Mouse (Mus musculus) forebrain, postnatal 0 days (tissue): ENCODE data around the gene Iqcf5. TPM values are rescaled to one million over a fixed set of nuclear protein-coding genes. Genes with fewer than 3 reads are reported as not detected.

Experiments
- ATAC-seq: fragments of 200-750 bp; cut with Nextera tagmentation; 2 replicates; pipeline ENCODE4 v1.8.0; 2017; ENCODE audit warnings: mild to moderate bottlenecking, moderate library complexity
- DNase-seq: peaks from one replicate; pipeline ENCODE4 v3.0.0-alpha.2; 2015
- H3K27ac ChIP-seq: fragments of 300-500 bp; sonication (generic); 2 replicates; pipeline ENCODE4 v1.5.1; 2014; ENCODE audit warnings: low read depth, mild to moderate bottlenecking, antibody characterized with exemption, low read length, moderate library complexity, mixed read lengths
- H3K27me3 ChIP-seq: fragments of 300-500 bp; sonication (generic); 2 replicates; pipeline ENCODE4 v1.6.1; 2014; ENCODE audit warnings: mild to moderate bottlenecking, low read length, mixed read lengths; ENCODE audit not compliant: insufficient read depth
- H3K36me3 ChIP-seq: fragments of 300-500 bp; sonication (generic); 2 replicates; pipeline ENCODE4 v1.6.1; 2014; ENCODE audit warnings: mild to moderate bottlenecking, moderate library complexity; ENCODE audit not compliant: insufficient read depth
- H3K4me1 ChIP-seq: fragments of 300-500 bp; sonication (generic); 2 replicates; pipeline ENCODE4 v1.6.1; 2014; ENCODE audit warnings: antibody characterized with exemption; ENCODE audit not compliant: insufficient read depth
- H3K4me2 ChIP-seq: fragments of 300-500 bp; sonication (generic); 2 replicates; pipeline ENCODE4 v1.6.1; 2014; ENCODE audit warnings: low read depth, mild to moderate bottlenecking, moderate library complexity
- H3K4me3 ChIP-seq: fragments of 300-500 bp; sonication (generic); 2 replicates; pipeline ENCODE4 v1.5.1; 2014; ENCODE audit warnings: low read depth, low read length, mixed read lengths
- H3K9ac ChIP-seq: fragments of 300-500 bp; sonication (generic); 2 replicates; pipeline ENCODE4 v1.6.1; 2014; ENCODE audit warnings: mild to moderate bottlenecking
- H3K9me3 ChIP-seq: fragments of 300-500 bp; sonication (generic); 2 replicates; pipeline ENCODE4 v1.6.1; 2016; ENCODE audit warnings: low read length
- CTCF ChIP-seq: sonication (generic); IDR thresholded peaks from 2 replicates; pipeline ENCODE4 v1.5.1; 2016; ENCODE audit warnings: antibody characterized with exemption, control low read depth, low read depth
- WGBS: fragments of 180-500 bp; shearing (Covaris S2); extraction: QIAGEN DNeasy Blood & Tissue Kit; methylation state at CpG from one replicate; pipeline ENCODE4 v1.1.7; 2014; 5-methylcytosine and 5-hydroxymethylcytosine counted together
- polyA plus RNA-seq: library from polyadenylated mRNA; unstranded; fragments of >200 nt; fragmentation: Nextera tagmentation; extraction: Ambion mirVana; gene quantifications from 2 replicates; pipeline ENCODE4 v1.2.1, GENCODE M21; 2015
- total RNA-seq: library from RNA; depleted of rRNA; stranded (reverse); fragments of >200 nt; gene quantifications from 2 replicates; pipeline ENCODE4 v1.2.3, GENCODE M21; 2014

Iqcf5 gene
- total and polyA plus RNA-seq, 2 experiments from 2014 or later = 0.41 TPM; not detected in 1

DNA sequence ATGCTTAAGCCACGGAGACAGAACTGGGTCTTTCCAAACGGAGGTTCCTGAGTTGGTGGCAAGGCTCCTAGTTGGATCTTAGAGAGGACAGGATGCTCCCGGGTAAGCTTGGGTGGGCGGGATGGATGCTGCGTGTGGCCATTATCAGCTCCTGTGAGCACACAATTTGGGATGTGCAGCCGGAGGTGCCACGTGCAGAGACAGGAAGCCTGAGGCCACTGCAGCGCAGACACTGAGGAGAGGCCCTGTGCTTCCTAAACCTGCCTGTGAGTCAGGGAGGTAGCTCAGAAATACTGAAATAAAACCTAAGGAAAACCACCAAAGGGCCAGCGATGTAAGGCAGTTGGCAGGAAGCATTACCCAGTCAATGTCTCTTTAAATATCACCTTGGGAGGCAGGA, 44.6 kb upstream of the Iqcf5 start:
- no peak for ATAC-seq

GRCm38 (mm10) chr9:106470991-106471750, 43.2 kb upstream of the Iqcf5 start:
- Histone ChIP-seq H3K36me3 (no peaks in the 10 kb centered on the region), H3K27me3 (no peaks in the 10 kb centered on the region), H3K27ac (no peak overlapping the region), H3K9ac (no peak overlapping the region), H3K9me3 (no peaks in the 10 kb centered on the region), H3K4me3 (no peak overlapping the region), H3K4me1 (no peaks in the 10 kb centered on the region), H3K4me2 (no peak overlapping the region)
- no peak for ATAC-seq
- no peak for DNase-seq
- WGBS = 59% methylated on average over 14 of the region's 14 CpGs
- TF ChIP-seq CTCF = no peak

More for the DNA sequence above, 44.6 kb upstream of the Iqcf5 start:
- no peaks in the 10 kb centered on the region for H3K9me3 ChIP-seq
- DNase-seq = no peak
- no peak overlapping the region for H3K4me2 ChIP-seq
- TF ChIP-seq CTCF = no peak
- WGBS = 69% methylated on average over 9 of the region's 9 CpGs
- H3K27ac ChIP-seq = no peak overlapping the region
- H3K4me3 ChIP-seq = no peak overlapping the region
- H3K36me3 ChIP-seq = no peaks in the 10 kb centered on the region
- H3K4me1 ChIP-seq = peaks cover 7% of the 10 kb centered on the region; the same call in 1 of the 2 replicates
- H3K27me3 ChIP-seq = no peaks in the 10 kb centered on the region
- no peak overlapping the region for H3K9ac ChIP-seq

DNA sequence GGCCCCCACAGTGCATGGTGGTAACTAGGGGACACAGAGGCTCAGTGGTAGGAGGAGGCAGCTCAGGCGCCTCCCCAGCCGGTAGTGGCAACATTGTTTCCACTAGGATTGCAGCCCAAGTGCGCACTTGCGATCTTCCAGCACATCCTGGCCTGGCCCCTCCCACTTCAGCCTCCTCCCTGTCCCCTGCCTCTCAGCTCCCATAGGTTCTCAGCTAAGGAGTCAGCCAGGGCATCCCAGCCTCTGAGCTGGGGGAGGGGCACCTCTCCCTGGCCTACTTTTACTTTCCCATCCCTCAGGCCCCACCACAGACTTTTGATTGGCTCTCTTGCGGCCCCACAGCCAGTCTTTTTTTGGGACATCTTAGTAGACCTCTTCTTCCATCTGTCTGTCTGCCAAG, 42.5 kb upstream of the Iqcf5 start:
- H3K4me2 ChIP-seq = no peak overlapping the region
- H3K27me3 ChIP-seq = no peaks in the 10 kb centered on the region
- H3K9me3 ChIP-seq = no peaks in the 10 kb centered on the region
- DNase-seq = no peak
- no peak for ATAC-seq
- no peaks in the 10 kb centered on the region for H3K4me1 ChIP-seq
- no peak for TF ChIP-seq CTCF
- no peak overlapping the region for H3K4me3 ChIP-seq
- H3K9ac ChIP-seq = no peak overlapping the region
- no peak overlapping the region for H3K27ac ChIP-seq
- H3K36me3 ChIP-seq = no peaks in the 10 kb centered on the region
- 24% methylated on average over 5 of the region's 5 CpGs for WGBS

DNA sequence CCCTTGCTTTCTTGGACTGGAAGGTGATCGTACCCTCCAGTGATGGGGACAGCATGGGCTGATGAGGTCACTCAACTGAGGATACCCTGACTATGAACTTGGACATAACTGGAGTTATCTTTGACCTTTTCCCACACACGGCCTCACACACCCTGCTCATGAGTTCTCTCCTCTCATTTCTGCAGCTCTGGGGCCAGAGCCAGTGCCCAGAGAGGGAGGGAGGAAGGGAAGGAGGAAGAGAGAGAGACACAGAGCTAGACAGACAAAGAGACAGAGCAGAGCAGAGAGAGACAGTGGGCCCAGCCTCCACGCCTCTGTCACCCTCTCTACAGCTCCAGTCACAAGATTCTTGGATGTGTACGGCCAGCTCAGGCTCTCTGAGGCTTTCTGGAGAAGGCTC, 42.1 kb upstream of the Iqcf5 start:
- Histone ChIP-seq H3K27me3 (no peaks in the 10 kb centered on the region), H3K4me1 (no peaks in the 10 kb centered on the region), H3K9me3 (no peaks in the 10 kb centered on the region), H3K36me3 (no peaks in the 10 kb centered on the region), H3K27ac (no peak overlapping the region), H3K9ac (no peak overlapping the region), H3K4me2 (no peak overlapping the region), H3K4me3 (no peak overlapping the region)
- WGBS = 63% methylated on average over 4 of the region's 4 CpGs
- no peak for TF ChIP-seq CTCF
- ATAC-seq = no peak
- no peak for DNase-seq

DNA sequence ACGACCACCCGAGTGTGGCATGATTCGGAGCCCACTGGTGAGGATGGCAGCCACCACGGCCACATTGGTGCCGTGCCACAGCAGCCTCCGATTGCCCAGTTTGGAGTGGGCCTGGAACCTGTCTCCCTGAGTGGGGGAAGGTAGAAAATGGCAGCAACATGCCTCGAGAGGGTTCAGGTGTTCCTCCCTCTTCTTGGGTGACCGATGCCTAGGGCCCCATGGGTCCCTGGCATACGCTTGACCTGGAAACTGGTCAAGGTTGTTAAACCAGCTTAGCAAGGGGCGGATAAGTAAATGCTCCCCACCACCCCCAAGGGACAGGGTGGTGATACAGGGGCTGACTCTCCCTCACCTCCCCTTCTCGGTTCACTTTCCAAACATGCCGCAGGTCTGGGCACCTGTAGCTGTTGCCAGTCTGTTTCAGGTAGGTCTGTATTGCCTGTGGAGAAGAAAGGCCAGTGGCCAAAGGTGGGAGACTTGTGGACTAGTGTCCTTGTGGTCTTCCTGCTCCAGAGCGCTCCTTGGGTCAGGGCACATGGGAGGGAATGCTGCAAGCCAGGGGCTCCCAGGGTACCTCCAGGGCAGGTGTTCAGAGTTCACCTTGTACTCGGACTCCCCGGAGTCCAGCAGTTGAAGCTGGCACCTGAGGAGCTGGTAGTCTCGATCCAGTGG, 41.2 kb upstream of the Iqcf5 start:
- no peak overlapping the region for H3K4me2 ChIP-seq
- no peaks in the 10 kb centered on the region for H3K27me3 ChIP-seq
- no peak overlapping the region for H3K4me3 ChIP-seq
- DNase-seq (no peak), ATAC-seq (no peak)
- WGBS = 89% methylated on average over 16 of the region's 16 CpGs
- H3K36me3 ChIP-seq = no peaks in the 10 kb centered on the region
- H3K9ac ChIP-seq = no peak overlapping the region
- no peak overlapping the region for H3K27ac ChIP-seq
- no peaks in the 10 kb centered on the region for H3K9me3 ChIP-seq
- peaks cover 4% of the 10 kb centered on the region; the same call in 1 of the 2 replicates for H3K4me1 ChIP-seq
- TF ChIP-seq CTCF = no peak

DNA sequence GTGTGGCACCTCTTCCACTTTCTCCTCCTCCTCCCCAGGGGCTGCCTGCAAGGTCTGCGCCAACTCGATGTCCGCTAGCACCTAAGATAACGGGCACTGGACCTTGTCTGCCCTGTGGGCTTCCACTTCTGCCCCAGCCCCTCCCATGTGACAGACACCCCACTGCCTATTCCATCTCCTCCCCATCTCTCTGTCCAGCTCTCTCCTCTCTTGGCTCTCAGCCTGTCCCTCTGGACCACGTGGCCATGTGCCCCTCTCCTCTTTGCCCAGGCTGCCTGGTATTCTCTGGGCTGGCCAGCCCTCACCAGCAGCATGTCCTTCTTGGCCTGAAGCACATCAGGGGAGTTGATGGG, 40.6 kb upstream of the Iqcf5 start:
- no peak for DNase-seq
- no peak overlapping the region for H3K4me3 ChIP-seq
- no peak overlapping the region for H3K4me2 ChIP-seq
- no peak for TF ChIP-seq CTCF
- no peak for ATAC-seq
- H3K4me1 ChIP-seq = peaks cover 5% of the 10 kb centered on the region; the same call in 1 of the 2 replicates
- H3K9me3 ChIP-seq = no peaks in the 10 kb centered on the region
- no peak overlapping the region for H3K27ac ChIP-seq
- H3K36me3 ChIP-seq = no peaks in the 10 kb centered on the region
- WGBS = 80% methylated on average over 5 of the region's 5 CpGs
- H3K9ac ChIP-seq = no peak overlapping the region
- no peaks in the 10 kb centered on the region for H3K27me3 ChIP-seq

- H3K27ac ChIP-seq = no peak overlapping the region
- H3K4me1 ChIP-seq = peaks cover 5% of the 10 kb centered on the region; the same call in 1 of the 2 replicates
- DNase-seq = peak; percentile 51
- 9% methylated on average over 6 of the region's 6 CpGs for WGBS
- peak; percentile 63 for TF ChIP-seq CTCF
- no peak overlapping the region for H3K4me2 ChIP-seq
- no peak overlapping the region for H3K4me3 ChIP-seq
- no peaks in the 10 kb centered on the region for H3K36me3 ChIP-seq
- H3K27me3 ChIP-seq = no peaks in the 10 kb centered on the region
- no peaks in the 10 kb centered on the region for H3K9me3 ChIP-seq
- H3K9ac ChIP-seq = no peak overlapping the region
- ATAC-seq = no peak
Observed at GRCm38 (mm10) chr9:106474456-106474855, 39.9 kb upstream of the Iqcf5 start.
